Mouse (Mus musculus) ES-E14 (cell line): Measurements from ENCODE around the gene Pla2g5.

Experiments
- HCFC1 ChIP-seq: IDR thresholded peaks from 2 replicates; pipeline ENCODE4 v1.6.1; 2012; ENCODE audit warnings: low read length, inconsistent platforms, borderline replicate concordance; ENCODE audit not compliant: insufficient read depth
- MAFK ChIP-seq: IDR thresholded peaks from 2 replicates; pipeline ENCODE4 v1.6.1; 2014; ENCODE audit warnings: mild to moderate bottlenecking, low read depth, low read length, inconsistent platforms; ENCODE audit not compliant: insufficient read depth
- ZC3H11A ChIP-seq: IDR thresholded peaks from 2 replicates; pipeline ENCODE4 v1.6.1; 2012; ENCODE audit warnings: low read depth, mild to moderate bottlenecking, inconsistent platforms, low read length, borderline replicate concordance
- ZNF384 ChIP-seq: IDR thresholded peaks from 2 replicates; pipeline ENCODE4 v1.6.1; 2012; ENCODE audit warnings: low read depth, low read length, inconsistent platforms

GRCm38 (mm10) chr4:138782098-138782497 lies 81.2 kb downstream of the Pla2g5 start:
- TF ChIP-seq ZNF384 (no peak), ZC3H11A (no peak), MAFK (peak; percentile 28; the same call in 1 of the 2 replicates), HCFC1 (no peak)
